Mouse (Mus musculus) myocyte (in vitro differentiated cells): ENCODE data around the gene Sptbn1.

Experiments used
- CEBPB ChIP-seq: IDR thresholded peaks from 2 replicates; pipeline ENCODE4 v1.6.1; 2011; ENCODE audit warnings: mild to moderate bottlenecking, moderate library complexity; ENCODE audit not compliant: poor library complexity, insufficient read depth, severe bottlenecking
- MAX ChIP-seq: IDR thresholded peaks from one replicate; pipeline ENCODE4 v1.6.1; 2011; ENCODE audit warnings: low read depth, mild to moderate bottlenecking, control low read depth
- MYOD1 ChIP-seq, 3 experiments: IDR thresholded peaks; one replicate each; pipeline ENCODE4 v1.6.1; 2011; ENCODE audit warnings: control low read depth in 2 of 3, low read depth in 2 of 3, mild to moderate bottlenecking in 2 of 3, moderate library complexity in 1 of 3; ENCODE audit not compliant: insufficient read length in 2 of 3, control insufficient read depth in 1 of 3
- POLR2A ChIP-seq: IDR thresholded peaks from one replicate; pipeline ENCODE4 v1.6.1; 2011; ENCODE audit warnings: low read depth, mild to moderate bottlenecking, control low read depth, moderate library complexity; ENCODE audit not compliant: insufficient read length
- POLR2AphosphoS2 ChIP-seq: IDR thresholded peaks from one replicate; pipeline ENCODE4 v1.6.1; 2011; ENCODE audit warnings: low read depth, control low read depth; ENCODE audit not compliant: insufficient read length
- REST ChIP-seq: IDR thresholded peaks from one replicate; pipeline ENCODE4 v1.6.1; 2011; ENCODE audit warnings: mild to moderate bottlenecking, control low read depth, moderate library complexity; ENCODE audit not compliant: insufficient read depth, insufficient read length
- TCF12 ChIP-seq: IDR thresholded peaks from one replicate; pipeline ENCODE4 v1.6.1; 2011; ENCODE audit warnings: mild to moderate bottlenecking, control low read depth; ENCODE audit not compliant: poor library complexity, insufficient read depth, severe bottlenecking
- USF1 ChIP-seq: IDR thresholded peaks from one replicate; pipeline ENCODE4 v1.6.1; 2011; ENCODE audit warnings: low read depth, mild to moderate bottlenecking, control low read depth, moderate library complexity

GRCm38 (mm10) chr11:30129339-30129738 lies 138.6 kb downstream of the Sptbn1 start:
- TF ChIP-seq POLR2A = no peak
- TF ChIP-seq MYOD1 (IDR thresholded peaks at IDR 0.05; ENCODE audit: control insufficient read depth in 1 of 3, insufficient read length in 2 of 3, low read depth in 2 of 3) = no peak
- no peak for TF ChIP-seq TCF12
- no peak for TF ChIP-seq POLR2AphosphoS2
- TF ChIP-seq REST = no peak
- no peak for TF ChIP-seq MAX
- no peak for TF ChIP-seq USF1
- no peak for TF ChIP-seq CEBPB
